Mouse (Mus musculus): ENCODE measurements at regions not wholly inside any gene's neighbourhood (a gene's known extent, or its start where the extent isn't known, plus 50 kb on each side); places are given as distances from the start of the nearest gene placed in this dataset.

GRCm38 (mm10) chr9:94467846-94468245, 70.0 kb downstream of the 1190002N15Rik start:
- in situ Hi-C loops (cut with MboI, MseI) = no loop called here

- in situ Hi-C loops (cut with MboI, MseI) = no loop called here
These were observed 81.8 kb downstream of the 1190002N15Rik start for GRCm38 (mm10) chr9:94456085-94456531.

- in situ Hi-C loops (cut with MboI, MseI) = no loop called here
These were observed 82.4 kb downstream of the 1190002N15Rik start for GRCm38 (mm10) chr9:94455466-94455865.

GRCm38 (mm10) chr9:94449911-94450310, 88.0 kb downstream of the 1190002N15Rik start:
- in situ Hi-C loops (cut with MboI, MseI) = no loop called here

- in situ Hi-C loops (cut with MboI, MseI) = no loop called here
These were observed 91.6 kb downstream of the 1190002N15Rik start for GRCm38 (mm10) chr9:94446182-94446763.

GRCm38 (mm10) chr9:94444140-94444789, 93.6 kb downstream of the 1190002N15Rik start:
- in situ Hi-C loops (cut with MboI, MseI) = no loop called here

GRCm38 (mm10) chr9:94441393-94441792, 96.5 kb downstream of the 1190002N15Rik start:
- in situ Hi-C loops (cut with MboI, MseI) = no loop called here

GRCm38 (mm10) chr9:94433468-94433867, 104.4 kb downstream of the 1190002N15Rik start:
- in situ Hi-C loops (cut with MboI, MseI) = loop anchor here in 1 of 2 experiments (5.0 kb wide), 1 partner anchor 94 kb away; no protein-coding TSS in a partner anchor

GRCm38 (mm10) chr9:94432144-94432747, 105.6 kb downstream of the 1190002N15Rik start:
- in situ Hi-C loops (cut with MboI, MseI) = loop anchor here in 1 of 2 experiments (5.0 kb wide), 1 partner anchor 95 kb away; no protein-coding TSS in a partner anchor

- in situ Hi-C loops (cut with MboI, MseI) = loop anchor here in 1 of 2 experiments (5.0 kb wide), 1 partner anchor 96 kb away; no protein-coding TSS in a partner anchor
These were observed 106.3 kb downstream of the 1190002N15Rik start for GRCm38 (mm10) chr9:94431540-94431939.

GRCm38 (mm10) chr9:94430996-94431395, 106.9 kb downstream of the 1190002N15Rik start:
- in situ Hi-C loops (cut with MboI, MseI) = loop anchor here in 1 of 2 experiments (5.0 kb wide), 1 partner anchor 96 kb away; no protein-coding TSS in a partner anchor

GRCm38 (mm10) chr9:94426740-94427139, 111.1 kb downstream of the 1190002N15Rik start:
- in situ Hi-C loops (cut with MboI, MseI) = no loop called here

GRCm38 (mm10) chr9:94425804-94426203, 112.1 kb downstream of the 1190002N15Rik start:
- in situ Hi-C loops (cut with MboI, MseI) = no loop called here

GRCm38 (mm10) chr9:94424438-94425135, 113.3 kb downstream of the 1190002N15Rik start:
- in situ Hi-C loops (cut with MboI, MseI) = loop anchor here in 1 of 2 experiments (5.0 kb wide), 1 partner anchor 73 kb away; no protein-coding TSS in a partner anchor

- in situ Hi-C loops (cut with MboI, MseI) = no loop called here
These were observed 127.3 kb downstream of the 1190002N15Rik start for GRCm38 (mm10) chr9:94410546-94410945.

GRCm38 (mm10) chr9:94410042-94410441, 127.8 kb downstream of the 1190002N15Rik start:
- in situ Hi-C loops (cut with MboI, MseI) = no loop called here

- in situ Hi-C loops (cut with MboI, MseI) = no loop called here
These were observed 129.1 kb downstream of the 1190002N15Rik start for GRCm38 (mm10) chr9:94408635-94409323.

GRCm38 (mm10) chr9:94407671-94408070, 130.2 kb downstream of the 1190002N15Rik start:
- in situ Hi-C loops (cut with MboI, MseI) = no loop called here

- in situ Hi-C loops (cut with MboI, MseI) = no loop called here
These were observed 133.3 kb downstream of the 1190002N15Rik start for GRCm38 (mm10) chr9:94404551-94404950.

GRCm38 (mm10) chr9:94400596-94400995, 137.3 kb downstream of the 1190002N15Rik start:
- in situ Hi-C loops (cut with MboI, MseI) = no loop called here

GRCm38 (mm10) chr9:94395215-94395614, 142.7 kb downstream of the 1190002N15Rik start:
- in situ Hi-C loops (cut with MboI, MseI) = loop anchor here in 1 of 2 experiments (10.0 kb wide), 1 partner anchor 1030 kb away; no protein-coding TSS in a partner anchor
